Comparison of ENCODE assay signal across 16 mouse cellular contexts in the genomic region with DNA sequence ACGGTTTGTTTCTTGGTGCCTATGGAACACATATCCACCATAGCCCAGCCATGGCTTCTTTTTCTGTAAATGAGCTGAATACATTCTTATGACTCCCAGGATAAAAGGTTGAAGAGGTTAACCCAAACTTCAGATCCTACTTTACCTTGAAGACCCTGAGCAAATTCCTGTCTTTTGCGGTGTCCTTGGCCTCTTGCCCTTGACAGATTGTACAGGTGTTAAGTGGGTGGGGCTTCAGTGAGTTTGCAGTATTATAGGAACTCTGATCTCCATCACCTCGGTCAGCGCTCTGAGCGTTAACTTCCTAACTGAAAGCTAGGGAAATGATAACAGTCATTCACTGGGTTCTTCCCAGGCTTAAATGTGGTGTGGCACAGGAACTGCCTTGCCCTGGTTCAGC.
"Had no signal": no experiment of that assay in that cellular context is flagged by ENCODE, and none has a peak within 500 bp of the region (broad histone marks: within the 10 kb centered on the region; RNA-seq: fewer than 3 reads in every experiment).

No protein-coding gene starts in this region.

- H3K4me2 ChIP-seq: intestine, embryonic 15.5 days; lung, embryonic 14.5 days; midbrain, embryonic 12.5 days; midbrain, embryonic 15.5 days; neural tube, embryonic 12.5 days; stomach, embryonic 15.5 days had no signal

- H3K4me3 ChIP-seq: intestine, embryonic 15.5 days; left cerebral cortex, adult 2 months; midbrain, embryonic 12.5 days; midbrain, embryonic 15.5 days; neural tube, embryonic 12.5 days; stomach, embryonic 15.5 days had no signal

- H3K9me3 ChIP-seq: intestine, embryonic 15.5 days; midbrain, embryonic 12.5 days; neural tube, embryonic 12.5 days; stomach, embryonic 15.5 days had no signal

- H3K36me3 ChIP-seq: intestine, embryonic 15.5 days; midbrain, embryonic 12.5 days; midbrain, embryonic 15.5 days; neural tube, embryonic 12.5 days; stomach, embryonic 15.5 days had no signal

- H3K27me3 ChIP-seq: intestine, embryonic 15.5 days; midbrain, embryonic 12.5 days; midbrain, embryonic 15.5 days; neural tube, embryonic 12.5 days; stomach, embryonic 15.5 days had no signal

- H3K9ac ChIP-seq: intestine, embryonic 15.5 days; liver, embryonic 14.5 days; lung, embryonic 14.5 days; midbrain, embryonic 12.5 days; midbrain, embryonic 15.5 days; neural tube, embryonic 12.5 days; stomach, embryonic 15.5 days had no signal

- DNase-seq: layer of hippocampus, postnatal 36 days; lung, embryonic 14.5 days; retina, postnatal 1 day; right cerebral cortex, postnatal 25 days; spleen, adult 18-20 months; thymus, postnatal 25 days had no signal

- ATAC-seq: hindbrain, embryonic 16.5 days; lung, postnatal 0 days; midbrain, embryonic 15.5 days had no signal

- H3K4me1 ChIP-seq: intestine, embryonic 15.5 days; midbrain, embryonic 12.5 days; midbrain, embryonic 15.5 days; neural tube, embryonic 12.5 days; stomach, embryonic 15.5 days had no signal

- H3K27ac ChIP-seq: intestine, embryonic 15.5 days; left cerebral cortex, adult 2 months; liver, embryonic 14.5 days; macrophage; midbrain, embryonic 12.5 days; midbrain, embryonic 15.5 days; neural tube, embryonic 12.5 days; stomach, embryonic 15.5 days had no signal
